8 mouse cellular contexts compared by ENCODE assay signal in the genomic region with DNA sequence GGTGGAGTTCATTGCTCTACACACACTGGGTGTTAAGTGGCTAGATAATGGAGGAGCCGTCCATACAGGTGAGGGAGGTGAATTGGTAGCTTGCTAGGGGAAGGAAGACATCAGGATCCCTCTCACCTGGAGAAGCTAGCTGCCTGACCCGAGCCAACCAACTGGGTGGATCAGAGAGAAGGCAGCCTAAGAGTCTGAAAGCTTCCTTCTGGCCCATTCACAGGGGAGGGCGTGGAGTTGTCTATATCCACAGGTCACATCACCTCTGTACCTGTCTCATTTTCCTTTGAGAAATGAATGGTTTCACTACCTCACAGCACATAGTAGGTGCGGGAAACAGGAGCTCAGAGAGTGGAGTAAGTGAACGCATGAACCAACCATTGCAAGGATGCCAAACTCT. TPM values are rescaled to one million over a fixed set of nuclear protein-coding genes. Genes with fewer than 3 reads are reported as not detected.
DNase-seq lines count a peak whose midpoint lies in the region; ATAC-seq and TF ChIP-seq lines count a peak whose summit lies in the region.

No protein-coding gene starts in this region.

- H3K27me3 ChIP-seq in heart, embryonic 11.5 days (ENCODE audit: control insufficient read depth, insufficient read depth, low read length), result peaks cover 3% of the 10 kb centered on the region; the same call in 1 of the 2 replicates
- no peaks in the 10 kb centered on the region for H3K27me3 ChIP-seq in hindbrain, embryonic 11.5 days (ENCODE audit: control insufficient read depth, insufficient read depth, low read length)
- no peaks in the 10 kb centered on the region for H3K27me3 ChIP-seq in liver, postnatal 0 days (ENCODE audit: insufficient read depth, low read length)

- no peak for TF ChIP-seq EP300 in liver, postnatal 0 days (IDR thresholded peaks at IDR 0.05; ENCODE audit: low read depth)

- peak overlapping the region; percentile 77 for H3K4me2 ChIP-seq in heart, embryonic 11.5 days
- H3K4me2 ChIP-seq in hindbrain, embryonic 11.5 days (replicated peaks; ENCODE audit: low read depth, low read length), result peak overlapping the region; percentile 84
- H3K4me2 ChIP-seq in liver, postnatal 0 days (ENCODE audit: low read depth, low read length), result peak overlapping the region; percentile 72

- no peaks in the 10 kb centered on the region; the same call in 1 of the 2 replicates for H3K9me3 ChIP-seq in heart, embryonic 11.5 days (replicated peaks; ENCODE audit: control insufficient read depth, low read length)
- H3K9me3 ChIP-seq in hindbrain, embryonic 11.5 days (ENCODE audit: control insufficient read depth, low read length), result no peaks in the 10 kb centered on the region
- no peaks in the 10 kb centered on the region for H3K9me3 ChIP-seq in liver, postnatal 0 days (ENCODE audit: low read length)

- TF ChIP-seq CTCF in liver, postnatal 0 days (IDR thresholded peaks at IDR 0.05; ENCODE audit: low read depth), result no peak

- H3K4me3 ChIP-seq in heart, embryonic 11.5 days (ENCODE audit: low read depth, low read length), result peak overlapping the region; percentile 55
- H3K4me3 ChIP-seq in brown adipose tissue, adult 24 weeks (ENCODE audit: insufficient read depth, low read depth, low read length), result peak overlapping the region; percentile 74
- peak overlapping the region; percentile 71 for H3K4me3 ChIP-seq in hindbrain, embryonic 11.5 days (ENCODE audit: low read depth, low read length)
- H3K4me3 ChIP-seq in liver, postnatal 0 days (ENCODE audit: low read depth, low read length), result peak overlapping the region; percentile 61; the same call in 1 of the 2 replicates

- intact Hi-C loops in heart, postnatal 14 days (cut with DNase I), result no loop called here

- no peak overlapping the region for H3K27ac ChIP-seq in heart, embryonic 11.5 days (ENCODE audit: low read depth, low read length)
- no peak overlapping the region for H3K27ac ChIP-seq in brown adipose tissue, adult 24 weeks (replicated peaks; ENCODE audit: low read depth, low read length)
- H3K27ac ChIP-seq in hindbrain, embryonic 11.5 days (ENCODE audit: low read depth, low read length), result no peak overlapping the region
- no peak overlapping the region for H3K27ac ChIP-seq in liver, postnatal 0 days (ENCODE audit: low read depth)

- no peaks in the 10 kb centered on the region for H3K36me3 ChIP-seq in heart, embryonic 11.5 days (ENCODE audit: control insufficient read depth, insufficient read depth, low read length)
- H3K36me3 ChIP-seq in hindbrain, embryonic 11.5 days (ENCODE audit: control insufficient read depth, insufficient read depth, low read length), result no peaks in the 10 kb centered on the region
- H3K36me3 ChIP-seq in liver, postnatal 0 days (replicated peaks; ENCODE audit: insufficient read depth, low read length), result no peaks in the 10 kb centered on the region

- H3K4me1 ChIP-seq in heart, embryonic 11.5 days (ENCODE audit: control insufficient read depth, insufficient read depth, low read length), result 0 out of 2 replicates have a peak, but pooled peaks cover 2% of the 10 kb centered on the region
- no peaks in the 10 kb centered on the region for H3K4me1 ChIP-seq in brown adipose tissue, adult 24 weeks (ENCODE audit: control insufficient read depth, insufficient read depth, insufficient read length, low read length)
- H3K4me1 ChIP-seq in hindbrain, embryonic 11.5 days (replicated peaks; ENCODE audit: control insufficient read depth, insufficient read depth, low read length), result no peaks in the 10 kb centered on the region
- no peaks in the 10 kb centered on the region for H3K4me1 ChIP-seq in liver, postnatal 0 days (ENCODE audit: insufficient read depth)

- no peak for DNase-seq in heart, postnatal 14 days
- DNase-seq in hindbrain, embryonic 11.5 days (ENCODE audit: low spot score), result no peak
- no peak for DNase-seq in liver, postnatal 0 days
- DNase-seq in embryo, embryonic 11 days, result no peak

- 51% methylated on average over 5 of the region's 5 CpGs for WGBS in heart, embryonic 11.5 days (ENCODE audit: insufficient replicate concordance)
- WGBS in hindbrain, embryonic 11.5 days, result 53% methylated on average over 5 of the region's 5 CpGs
- WGBS in liver, postnatal 0 days (ENCODE audit: insufficient replicate concordance), result 47% methylated on average over 5 of the region's 5 CpGs

- peak overlapping the region; percentile 75; the same call in 1 of the 2 replicates for H3K9ac ChIP-seq in heart, embryonic 11.5 days (ENCODE audit: low read depth, low read length)
- no peak overlapping the region for H3K9ac ChIP-seq in hindbrain, embryonic 11.5 days (ENCODE audit: low read depth, low read length)
- H3K9ac ChIP-seq in liver, postnatal 0 days (replicated peaks), result no peak overlapping the region

- ATAC-seq in heart, embryonic 11.5 days (replicated peaks; ENCODE audit: insufficient number of reproducible peaks, low FRiP score, low TSS enrichment), result no peak
- peak; percentile 34; the same call in 1 of the 2 replicates for ATAC-seq in hindbrain, embryonic 11.5 days (ENCODE audit: low FRiP score)
- ATAC-seq in liver, postnatal 0 days, result peak; percentile 1; the same call in 1 of the 2 replicates
- no peak for ATAC-seq in erythroblast, adult 5-6 weeks (replicated peaks; ENCODE audit: low FRiP score, poor library complexity, severe bottlenecking)
- no peak for ATAC-seq in inflammation-experienced regulatory T-cells, adult 6 months

RNA-seq across cellular contexts. Expression of gene Ccdc149, which starts 0.8 kb away (rescaled TPM):
- polyA plus RNA-seq in heart, embryonic 11.5 days (2014; fragmentation: Nextera tagmentation; extraction: Ambion mirVana), result 1.8 and 1.9 TPM in 2 replicates
- total RNA-seq in heart, postnatal 14 days (2021), result 1 to 10 TPM; 5.3 to 6.9 TPM
- polyA plus RNA-seq in brown adipose tissue, adult 24 weeks (2012; ENCODE audit: insufficient read depth, insufficient read length, missing spikeins), result 1.8 and 2.1 TPM in 2 replicates
- polyA plus RNA-seq in hindbrain, embryonic 11.5 days (2014; fragmentation: Nextera tagmentation; extraction: Ambion mirVana), result 3.1 and 3.4 TPM in 2 replicates
- polyA plus RNA-seq in liver, postnatal 0 days (2015; fragmentation: Nextera tagmentation; extraction: Ambion mirVana), result 0.89 and 0.98 TPM in 2 replicates
- 0.42 and 2.5 TPM in 2 replicates for total RNA-seq in erythroblast, adult 5-6 weeks (2015; ENCODE audit: low replicate concordance)
- total RNA-seq in erythroblast, adult 5-6 weeks (2017; ENCODE audit: low replicate concordance), result 0.14 and 0.26 TPM in 2 replicates
- polyA plus RNA-seq in inflammation-experienced regulatory T-cells, adult 6 months (2017; shearing (Covaris generic)), result not detected

Comparison
In these comparisons a context has a peak if more than half of its experiments do, and no peak if none do; other contexts are left out.
1. ATAC-seq: peak in hindbrain, embryonic 11.5 days (single experiment) and liver, postnatal 0 days (single experiment); none in heart, embryonic 11.5 days (single experiment), erythroblast, adult 5-6 weeks (single experiment) and inflammation-experienced regulatory T-cells, adult 6 months (single experiment).
2. Peak in every context shown above with its lines, with median percentiles within 50 percentile points of each other: H3K4me2 ChIP-seq and H3K4me3 ChIP-seq.